Mouse (Mus musculus) megakaryocyte-erythroid progenitor cell, adult 5 weeks (primary cell): ENCODE measurements around the gene BC051142. TPM values are rescaled to one million over a fixed set of nuclear protein-coding genes. Genes with fewer than 3 reads are reported as not detected.

Experiments used
- polyA plus RNA-seq: library from polyadenylated mRNA; stranded (reverse); fragments of >175 nt; gene quantifications from 2 replicates; pipeline ENCODE4 v1.2.3, GENCODE M21; 2012

BC051142 gene
- 0.09 and 0.53 TPM in 2 replicates for polyA plus RNA-seq

GRCm38 (mm10) chr17:34398711-34399393 lies at the start of gene BC051142:
BC051142 (plus strand) TSS chr17:34398820.

GRCm38 (mm10) chr17:34354539-34354938 lies 44.1 kb upstream of the BC051142 start, which contains the start of gene Btnl2:
Btnl2 (plus strand) TSS chr17:34354822.

GRCm38 (mm10) chr17:34376847-34377246 lies 21.8 kb upstream of the BC051142 start, which contains the start of gene Btnl1:
Btnl1 (plus strand) TSS chr17:34377132.

GRCm38 (mm10) chr17:34477238-34478013 lies 78.8 kb downstream of the BC051142 start, which contains the start of gene Btnl4:
Btnl4 (minus strand) TSS chr17:34477318.

Other genes starting within 250 kb of the BC051142 start
- gene H2-DMb1, start 245.7 kb upstream of the BC051142 start, polyA plus RNA-seq, result 42.5 and 51.0 TPM in 2 replicates
- gene Tap1, start 211.3 kb upstream of the BC051142 start, polyA plus RNA-seq, result 141 TPM in 2 replicates
- gene Psmb9, start 211.1 kb upstream of the BC051142 start, polyA plus RNA-seq, result 78.2 and 85.0 TPM in 2 replicates
- gene Psmb8, start 201.1 kb upstream of the BC051142 start, polyA plus RNA-seq, result 393 and 403 TPM in 2 replicates
- gene Tap2, start 195.3 kb upstream of the BC051142 start, polyA plus RNA-seq, result 218 and 296 TPM in 2 replicates
- 10.4 and 14.9 TPM in 2 replicates for gene H2-Ob, start 159.9 kb upstream of the BC051142 start, polyA plus RNA-seq
- 360 and 375 TPM in 2 replicates for gene H2-Ab1, start 141.1 kb upstream of the BC051142 start, polyA plus RNA-seq
- gene H2-Aa, start 111.0 kb upstream of the BC051142 start, polyA plus RNA-seq, result 31.4 and 35.0 TPM in 2 replicates
- gene H2-Eb1, start 93.0 kb upstream of the BC051142 start, polyA plus RNA-seq, result 53.5 and 61.7 TPM in 2 replicates
- 0.03 TPM in 1 of 2 replicates, not detected in the other for gene H2-Eb2, start 73.2 kb upstream of the BC051142 start, polyA plus RNA-seq
- 0.02 TPM in 1 of 2 replicates, not detected in the other for gene Btnl2, start 44.0 kb upstream of the BC051142 start, polyA plus RNA-seq
- not detected in 2 replicates for gene Btnl1, start 21.7 kb upstream of the BC051142 start, polyA plus RNA-seq
- gene Btnl4, start 78.5 kb downstream of the BC051142 start, polyA plus RNA-seq, result not detected in 2 replicates
- gene Btnl6, start 118.5 kb downstream of the BC051142 start, polyA plus RNA-seq, result not detected in 2 replicates
- gene Notch4, start 165.4 kb downstream of the BC051142 start, polyA plus RNA-seq, result 2.6 and 3.1 TPM in 2 replicates
- gene Gpsm3, start 191.0 kb downstream of the BC051142 start, polyA plus RNA-seq, result 351 and 421 TPM in 2 replicates
- gene Pbx2, start 192.4 kb downstream of the BC051142 start, polyA plus RNA-seq, result 81.6 and 90.2 TPM in 2 replicates
- gene Ager, start 199.0 kb downstream of the BC051142 start, polyA plus RNA-seq, result 7.3 and 10.8 TPM in 2 replicates
- 65.9 and 70.5 TPM in 2 replicates for gene Rnf5, start 204.9 kb downstream of the BC051142 start, polyA plus RNA-seq
- 119 and 139 TPM in 2 replicates for gene Agpat1, start 205.4 kb downstream of the BC051142 start, polyA plus RNA-seq
- 3.9 and 4.4 TPM in 2 replicates for gene Egfl8, start 217.2 kb downstream of the BC051142 start, polyA plus RNA-seq
- 185 and 189 TPM in 2 replicates for gene Ppt2, start 229.7 kb downstream of the BC051142 start, polyA plus RNA-seq
- 2.5 and 3.4 TPM in 2 replicates for gene Prrt1, start 230.7 kb downstream of the BC051142 start, polyA plus RNA-seq
- gene Fkbpl, start 245.9 kb downstream of the BC051142 start, polyA plus RNA-seq, result 8.3 and 8.4 TPM in 2 replicates
- 184 and 230 TPM in 2 replicates for gene Atf6b, start 248.3 kb downstream of the BC051142 start, polyA plus RNA-seq